Mouse (Mus musculus): ENCODE measurements around the gene B230307C23Rik.
"Not testable (repeated sequence)": the region's sequence is repeated elsewhere in the genome, so short reads cannot be mapped to it uniquely, and the experiment has no call there.

Gene B230307C23Rik

DNA sequence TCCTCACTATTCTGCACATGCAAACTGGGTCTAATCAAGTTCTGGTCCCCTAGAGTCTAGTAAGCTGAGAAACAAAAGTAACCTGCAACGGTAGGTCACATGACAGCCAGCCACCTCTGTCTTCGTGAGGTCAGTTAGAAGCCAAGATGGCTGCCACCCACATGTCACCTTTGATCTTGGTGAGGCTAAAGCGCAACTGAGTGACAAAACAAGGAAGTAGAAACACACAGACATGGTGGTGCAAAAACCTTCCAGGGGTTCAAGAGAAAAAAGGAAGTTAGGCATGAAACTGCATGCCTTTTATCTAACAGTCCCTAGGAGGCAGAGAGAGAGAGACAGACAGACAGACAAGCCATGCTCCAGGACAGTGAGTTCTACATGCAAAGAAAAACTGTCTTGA lies 25.0 kb downstream of the B230307C23Rik start:
- DNase-seq (ENCODE audit: low spot score): no peak

DNA sequence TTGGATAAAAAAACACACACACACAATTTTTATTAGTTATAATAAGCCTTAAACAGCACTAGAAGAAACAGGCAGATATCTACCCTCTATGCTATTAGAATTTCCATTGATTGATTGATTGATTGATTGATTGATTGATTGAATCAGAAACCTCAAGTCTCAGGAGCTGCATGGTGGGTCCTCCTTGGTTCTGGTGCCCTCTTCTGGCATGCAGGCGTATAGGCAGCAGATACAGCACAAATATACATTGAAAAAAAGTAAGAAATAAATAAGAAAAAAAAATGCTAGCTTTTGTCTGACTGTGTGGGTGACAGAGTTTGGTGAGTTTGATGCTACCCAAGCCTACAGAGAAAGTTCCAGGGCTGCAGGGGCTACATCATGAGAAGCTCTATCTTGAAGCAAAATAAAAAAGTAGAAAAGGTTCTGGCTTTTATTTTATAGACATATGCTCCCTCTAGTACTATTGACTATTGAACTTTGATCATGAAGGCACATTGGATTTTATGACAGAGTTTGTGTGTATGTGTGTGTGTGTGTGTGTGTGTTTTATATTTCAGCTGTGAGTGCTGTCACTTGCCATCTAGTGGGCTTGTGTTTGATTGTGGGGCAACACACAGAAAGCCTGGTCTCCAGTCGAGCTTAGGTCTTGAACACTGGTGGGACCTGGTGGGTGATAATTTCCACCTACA lies 25.7 kb downstream of the B230307C23Rik start:
- no peak for DNase-seq (ENCODE audit: low spot score)

DNA sequence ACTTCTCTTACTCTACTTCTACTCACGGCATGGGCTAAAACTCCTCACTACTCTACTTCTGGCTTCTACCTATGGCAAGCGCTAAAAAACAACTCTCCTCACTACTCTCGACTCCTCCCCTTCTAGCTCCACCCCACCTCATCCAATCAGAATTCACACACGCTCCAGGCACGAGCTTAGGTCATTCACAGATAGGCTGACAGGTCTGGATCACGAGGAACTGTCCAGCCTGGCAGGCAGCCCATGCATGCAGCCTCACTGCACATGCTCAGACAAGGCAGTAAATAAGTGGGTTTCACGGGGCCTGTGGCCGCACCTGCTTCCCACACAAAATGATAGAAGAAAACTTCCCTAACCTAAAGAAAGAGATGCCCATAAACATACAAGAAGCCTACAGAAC lies 29.1 kb downstream of the B230307C23Rik start:
- not testable (repeated sequence) for DNase-seq (ENCODE audit: low spot score)

DNA sequence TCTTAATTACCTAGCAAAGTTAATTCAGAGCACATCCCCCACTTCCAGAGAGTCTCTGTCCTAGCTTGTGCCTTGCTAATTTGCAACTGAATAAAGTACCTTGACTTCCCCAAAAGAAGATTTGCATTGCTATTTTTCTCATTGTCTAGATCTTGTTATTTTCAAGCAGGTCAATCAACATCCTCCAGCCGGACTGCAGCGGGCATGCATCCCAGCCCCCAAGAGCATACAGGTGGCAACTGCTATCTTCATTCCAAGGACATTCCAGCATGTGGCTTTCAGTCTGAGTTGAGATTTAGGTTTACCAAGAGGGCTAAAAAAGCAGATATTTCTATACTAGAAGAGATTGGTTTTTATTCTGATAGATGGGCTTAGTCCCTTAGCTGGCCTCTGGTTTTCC lies 37.9 kb downstream of the B230307C23Rik start:
- DNase-seq (ENCODE audit: low spot score): not testable (repeated sequence)

DNA sequence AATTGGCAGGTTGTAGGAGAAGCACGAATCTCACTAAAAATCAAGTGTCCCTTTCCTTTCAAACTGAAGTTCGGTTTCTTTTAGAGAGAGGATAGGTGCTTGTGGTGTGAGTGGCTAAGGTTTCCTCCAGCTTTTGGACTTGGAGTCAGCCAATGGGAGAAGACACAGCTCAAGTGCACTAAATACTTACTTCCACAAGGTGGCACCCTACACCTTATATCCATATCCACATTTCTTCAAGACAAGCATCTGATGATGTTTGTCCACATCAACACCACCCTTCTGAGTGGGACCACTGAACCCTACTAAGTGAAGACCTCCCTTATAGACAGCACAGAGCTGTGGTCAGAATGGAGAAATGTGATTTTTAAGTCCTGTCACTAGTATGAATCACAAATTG lies 44.6 kb downstream of the B230307C23Rik start:
- DNase-seq (ENCODE audit: low spot score): peak; percentile 19

DNA sequence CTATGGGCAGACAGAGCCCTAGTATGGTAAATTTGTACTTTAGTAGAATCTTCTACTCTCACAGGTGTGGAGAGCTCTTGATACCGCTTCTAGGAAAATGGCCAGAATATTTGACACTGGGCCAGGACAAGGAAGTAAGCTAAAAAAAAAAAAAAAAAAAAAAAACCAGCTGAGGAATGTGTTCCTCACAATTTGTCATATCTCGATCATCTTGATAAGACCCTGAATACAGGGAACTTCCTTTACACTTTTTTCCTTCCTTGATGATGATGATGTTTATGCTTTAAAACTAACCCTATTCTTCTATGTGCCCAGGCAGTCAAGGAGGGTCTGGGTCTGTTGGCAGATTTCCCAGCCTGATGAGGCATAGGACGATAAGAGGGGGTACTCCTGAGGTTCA lies 82.3 kb downstream of the B230307C23Rik start:
- not testable (repeated sequence) for DNase-seq (ENCODE audit: low spot score)

DNA sequence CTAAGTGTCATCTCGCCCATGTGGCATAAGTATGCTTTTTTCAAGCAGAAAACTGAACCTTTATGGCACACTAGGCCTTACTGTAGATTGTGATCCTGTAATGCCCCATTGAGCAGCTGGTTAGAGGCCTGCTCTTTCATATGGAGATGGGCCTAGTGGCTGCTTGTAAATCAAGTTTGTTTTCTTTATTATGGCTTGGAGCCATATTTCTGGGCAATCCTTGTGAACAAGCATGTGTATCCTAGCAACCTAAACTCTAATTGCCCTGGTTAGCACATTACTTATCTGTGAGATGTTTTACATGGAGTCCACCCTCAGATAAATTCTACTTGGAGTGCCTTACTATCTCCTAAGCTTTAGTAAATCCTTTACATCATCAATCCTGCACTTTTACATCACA lies 84.0 kb downstream of the B230307C23Rik start:
- DNase-seq (ENCODE audit: low spot score): not testable (repeated sequence)

Measured in left cerebral cortex, adult 11 months (tissue).